Mouse (Mus musculus) heart, embryonic 13.5 days (tissue): ENCODE data around the gene Trpm7. TPM values are rescaled to one million over a fixed set of nuclear protein-coding genes. Genes with fewer than 3 reads are reported as not detected.

Experiments
- microRNA-seq: library from miRNA; unstranded; fragments of <30 nt; microRNA quantifications from one replicate; pipeline ENCODE4, GENCODE M21; 2016
- polyA plus RNA-seq: library from polyadenylated mRNA; unstranded; fragments of >200 nt; fragmentation: Nextera tagmentation; extraction: Ambion mirVana; gene quantifications from 2 replicates; pipeline ENCODE4 v1.2.1, GENCODE M21; 2015

The Trpm7 gene
- polyA plus RNA-seq, 1 experiment from 2014 or later, result 36.6 TPM

Small RNA genes within 50 kb of the gene (microRNA-seq; reads per million reads assigned to microRNA genes)
- gene Mir3473g, result not detected

Other genes with a start within 250 kb of the Trpm7 start
- gene Gabpb1, start 199.9 kb downstream of the Trpm7 start, polyA plus RNA-seq, result 31.3 and 31.6 TPM in 2 replicates
- gene Usp8, start 168.9 kb downstream of the Trpm7 start, polyA plus RNA-seq, result 26.7 and 28.4 TPM in 2 replicates
- 1.5 and 2.2 TPM in 2 replicates for gene Usp50, start 92.8 kb downstream of the Trpm7 start, polyA plus RNA-seq
- gene Sppl2a, start 57.0 kb upstream of the Trpm7 start, polyA plus RNA-seq, result 27.4 and 30.0 TPM in 2 replicates
- gene Ap4e1, start 132.5 kb upstream of the Trpm7 start, polyA plus RNA-seq, result 7.6 and 8.2 TPM in 2 replicates
- gene Blvra, start 194.4 kb upstream of the Trpm7 start, polyA plus RNA-seq, result 38.1 and 39.7 TPM in 2 replicates